Mouse (Mus musculus) C2C12 (cell line): Measurements from ENCODE around the gene Wnt4.

Experiments
- CTCF ChIP-seq: IDR thresholded peaks from one replicate; pipeline ENCODE4 v1.5.1; 2011; ENCODE audit not compliant: control insufficient read depth, insufficient read depth, insufficient read length
- MAX ChIP-seq: IDR thresholded peaks from one replicate; pipeline ENCODE4 v1.6.1; 2011; ENCODE audit warnings: mild to moderate bottlenecking, control low read depth
- MYOG ChIP-seq: IDR thresholded peaks from one replicate; pipeline ENCODE4 v1.6.1; 2011; ENCODE audit not compliant: control insufficient read depth, insufficient read length; ENCODE audit errors: extremely low read depth

DNA sequence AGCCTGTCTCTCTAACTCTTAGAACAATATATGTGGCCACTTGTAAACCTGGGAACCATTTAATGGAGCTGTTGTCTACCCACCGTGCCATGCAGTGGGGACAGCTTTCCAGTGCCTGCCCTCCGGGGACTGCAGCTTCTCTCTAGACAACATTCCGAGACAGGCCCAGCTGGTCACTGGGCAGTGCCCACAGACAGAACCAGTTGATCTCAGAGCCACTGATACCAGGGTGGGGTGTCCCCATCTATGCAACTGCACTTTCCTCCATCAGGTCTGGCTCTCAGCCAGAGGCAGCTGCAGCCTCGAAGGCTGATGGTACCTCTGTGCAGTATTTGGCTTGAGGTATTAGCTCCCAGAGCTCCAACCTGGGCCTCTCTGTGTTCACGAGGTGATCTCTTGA lies 27.0 kb upstream of the Wnt4 start:
- TF ChIP-seq CTCF (no peak), MYOG (no peak), MAX (no peak)
